Mouse (Mus musculus) forebrain, embryonic 10.5 days (tissue): ENCODE measurements around the gene Nodal. TPM values are rescaled to one million over a fixed set of nuclear protein-coding genes. Genes with fewer than 3 reads are reported as not detected.

Experiments used
- DNase-seq: peaks from one replicate; pipeline ENCODE4 v3.0.0-alpha.2; 2017; ENCODE audit warnings: low spot score; ENCODE audit errors: extremely low spot score
- H3K27ac ChIP-seq: fragments of 300-500 bp; sonication (generic); 2 replicates; pipeline ENCODE4 v1.5.1; 2016; ENCODE audit warnings: mild to moderate bottlenecking
- H3K27me3 ChIP-seq: fragments of 300-500 bp; sonication (generic); 2 replicates; pipeline ENCODE4 v1.6.1; 2016; ENCODE audit warnings: mild to moderate bottlenecking; ENCODE audit not compliant: poor library complexity, severe bottlenecking
- H3K36me3 ChIP-seq: fragments of 300-500 bp; sonication (generic); replicated peaks from 2 replicates; pipeline ENCODE4 v1.6.1; 2016; ENCODE audit warnings: mild to moderate bottlenecking, moderate library complexity
- H3K4me1 ChIP-seq: fragments of 300-500 bp; sonication (generic); 2 replicates; pipeline ENCODE4 v1.6.1; 2016
- H3K4me3 ChIP-seq: fragments of 300-500 bp; sonication (generic); 2 replicates; pipeline ENCODE4 v1.5.1; 2016; ENCODE audit warnings: mild to moderate bottlenecking, moderate library complexity
- H3K9me3 ChIP-seq: fragments of 300-500 bp; sonication (generic); 2 replicates; pipeline ENCODE4 v1.6.1; 2016; ENCODE audit warnings: mild to moderate bottlenecking, moderate library complexity
- WGBS: fragments of 180-500 bp; shearing (Covaris S2); methylation state at CpG from one replicate; pipeline ENCODE4 v1.1.7; 2016; 5-methylcytosine and 5-hydroxymethylcytosine counted together
- polyA plus RNA-seq: library from polyadenylated mRNA; unstranded; fragments of >200 nt; fragmentation: Nextera tagmentation; extraction: Ambion mirVana; gene quantifications from 2 replicates; pipeline ENCODE4 v1.2.1, GENCODE M21; 2016

Gene Nodal
- polyA plus RNA-seq, 1 experiment from 2014 or later, result 0.50 TPM

- no peaks in the 10 kb centered on the region for H3K9me3 ChIP-seq
- 47% methylated on average over 10 of the region's 10 CpGs for WGBS
- H3K4me3 ChIP-seq, result no peak overlapping the region
- no peaks in the 10 kb centered on the region for H3K36me3 ChIP-seq
- H3K4me1 ChIP-seq, result peaks cover 43% of the 10 kb centered on the region
- peaks cover 35% of the 10 kb centered on the region for H3K27me3 ChIP-seq
- DNase-seq, result no peak
- H3K27ac ChIP-seq, result no peak overlapping the region
These were observed 5.5 kb downstream of the Nodal start for GRCm38 (mm10) chr10:61423289-61423688.

- Histone ChIP-seq H3K4me3 (no peak overlapping the region), H3K27me3 (peaks cover 23% of the 10 kb centered on the region), H3K4me1 (peaks cover 35% of the 10 kb centered on the region), H3K27ac (0 out of 2 replicates have a peak overlapping the region, but pooled peaks have one; percentile 0), H3K36me3 (peaks cover 10% of the 10 kb centered on the region), H3K9me3 (no peaks in the 10 kb centered on the region)
- DNase-seq, result no peak
- 46% methylated on average over 7 of the region's 7 CpGs for WGBS
These were observed 6.7 kb downstream of the Nodal start for GRCm38 (mm10) chr10:61424500-61424899.

- 87% methylated on average over 2 of the region's 2 CpGs for WGBS
- Histone ChIP-seq H3K36me3 (peaks cover 15% of the 10 kb centered on the region), H3K9me3 (no peaks in the 10 kb centered on the region), H3K4me3 (no peak overlapping the region), H3K27me3 (peaks cover 17% of the 10 kb centered on the region), H3K4me1 (peaks cover 30% of the 10 kb centered on the region), H3K27ac (no peak overlapping the region)
- no peak for DNase-seq
These were observed 7.3 kb downstream of the Nodal start for GRCm38 (mm10) chr10:61425047-61425446.

- Histone ChIP-seq H3K4me3 (no peak overlapping the region), H3K27ac (no peak overlapping the region), H3K4me1 (peaks cover 25% of the 10 kb centered on the region), H3K9me3 (no peaks in the 10 kb centered on the region), H3K36me3 (peaks cover 28% of the 10 kb centered on the region), H3K27me3 (peaks cover 5% of the 10 kb centered on the region; the same call in 1 of the 2 replicates)
- no peak for DNase-seq
- WGBS, result 67% methylated on average over 2 of the region's 2 CpGs
These were observed 8.5 kb downstream of the Nodal start for GRCm38 (mm10) chr10:61426251-61426757.

GRCm38 (mm10) chr10:61427951-61428350, 10.2 kb downstream of the Nodal start:
- H3K4me3 ChIP-seq, result no peak overlapping the region
- H3K27ac ChIP-seq, result no peak overlapping the region
- peaks cover 44% of the 10 kb centered on the region for H3K36me3 ChIP-seq
- no peaks in the 10 kb centered on the region for H3K9me3 ChIP-seq
- H3K4me1 ChIP-seq, result peaks cover 24% of the 10 kb centered on the region
- 0 out of 2 replicates have a peak, but pooled peaks cover 3% of the 10 kb centered on the region for H3K27me3 ChIP-seq
- DNase-seq, result no peak
- WGBS, result 91% methylated on average over 6 of the region's 6 CpGs

GRCm38 (mm10) chr10:61428416-61428815, 10.6 kb downstream of the Nodal start:
- Histone ChIP-seq H3K4me1 (peaks cover 20% of the 10 kb centered on the region), H3K36me3 (peaks cover 49% of the 10 kb centered on the region), H3K4me3 (no peak overlapping the region), H3K9me3 (no peaks in the 10 kb centered on the region), H3K27me3 (no peaks in the 10 kb centered on the region), H3K27ac (no peak overlapping the region)
- DNase-seq, result no peak
- WGBS, result 66% methylated on average over 4 of the region's 4 CpGs

GRCm38 (mm10) chr10:61429043-61429442, 11.3 kb downstream of the Nodal start:
- 94% methylated on average over 5 of the region's 5 CpGs for WGBS
- no peaks in the 10 kb centered on the region for H3K27me3 ChIP-seq
- H3K4me3 ChIP-seq, result no peak overlapping the region
- no peak for DNase-seq
- peaks cover 55% of the 10 kb centered on the region for H3K36me3 ChIP-seq
- H3K4me1 ChIP-seq, result peaks cover 14% of the 10 kb centered on the region
- no peaks in the 10 kb centered on the region for H3K9me3 ChIP-seq
- H3K27ac ChIP-seq, result no peak overlapping the region

- Histone ChIP-seq H3K9me3 (no peaks in the 10 kb centered on the region), H3K4me1 (peaks cover 5% of the 10 kb centered on the region; the same call in 1 of the 2 replicates), H3K36me3 (peaks cover 77% of the 10 kb centered on the region), H3K4me3 (no peak overlapping the region), H3K27ac (no peak overlapping the region), H3K27me3 (no peaks in the 10 kb centered on the region)
- no peak for DNase-seq
- WGBS, result 96% methylated on average over 9 of the region's 9 CpGs
These were observed 13.6 kb downstream of the Nodal start for GRCm38 (mm10) chr10:61431375-61431774.

- Histone ChIP-seq H3K27ac (no peak overlapping the region), H3K36me3 (peaks cover 54% of the 10 kb centered on the region), H3K4me1 (peaks cover 34% of the 10 kb centered on the region), H3K27me3 (no peaks in the 10 kb centered on the region), H3K9me3 (no peaks in the 10 kb centered on the region), H3K4me3 (no peak overlapping the region)
- no peak for DNase-seq
- WGBS, result 80% methylated on average over 7 of the region's 7 CpGs
These were observed 22.5 kb downstream of the Nodal start for GRCm38 (mm10) chr10:61440202-61440800.

- 83% methylated on average over 6 of the region's 6 CpGs for WGBS
- no peak for DNase-seq
- peaks cover 61% of the 10 kb centered on the region for H3K4me1 ChIP-seq
- H3K4me3 ChIP-seq, result no peak overlapping the region
- no peaks in the 10 kb centered on the region for H3K9me3 ChIP-seq
- H3K36me3 ChIP-seq, result peaks cover 70% of the 10 kb centered on the region
- H3K27me3 ChIP-seq, result no peaks in the 10 kb centered on the region
- no peak overlapping the region for H3K27ac ChIP-seq
These were observed 25.7 kb downstream of the Nodal start for GRCm38 (mm10) chr10:61443456-61443855.

- Histone ChIP-seq H3K27ac (no peak overlapping the region), H3K9me3 (no peaks in the 10 kb centered on the region), H3K4me3 (no peak overlapping the region), H3K4me1 (peaks cover 65% of the 10 kb centered on the region), H3K27me3 (no peaks in the 10 kb centered on the region), H3K36me3 (peaks cover 70% of the 10 kb centered on the region)
- no peak for DNase-seq
- 82% methylated on average over 1 of the region's 1 CpGs for WGBS
These were observed 26.1 kb downstream of the Nodal start for GRCm38 (mm10) chr10:61443876-61444275.

GRCm38 (mm10) chr10:61445016-61445415, 27.2 kb downstream of the Nodal start:
- no peak overlapping the region for H3K27ac ChIP-seq
- DNase-seq, result no peak
- H3K36me3 ChIP-seq, result peaks cover 74% of the 10 kb centered on the region
- H3K27me3 ChIP-seq, result no peaks in the 10 kb centered on the region
- H3K4me3 ChIP-seq, result no peak overlapping the region
- H3K4me1 ChIP-seq, result peaks cover 75% of the 10 kb centered on the region
- no peaks in the 10 kb centered on the region for H3K9me3 ChIP-seq
- WGBS, result 90% methylated on average over 3 of the region's 3 CpGs

GRCm38 (mm10) chr10:61447581-61448353, 30.0 kb downstream of the Nodal start:
- Histone ChIP-seq H3K4me3 (no peak overlapping the region), H3K27me3 (no peaks in the 10 kb centered on the region), H3K9me3 (no peaks in the 10 kb centered on the region), H3K4me1 (peaks cover 83% of the 10 kb centered on the region), H3K36me3 (peaks cover 59% of the 10 kb centered on the region), H3K27ac (no peak overlapping the region)
- WGBS, result 82% methylated on average over 10 of the region's 10 CpGs
- DNase-seq, result no peak
